Mouse (Mus musculus) limb, embryonic 12.5 days (tissue): ENCODE results near the gene Ccnb3. TPM values are rescaled to one million over a fixed set of nuclear protein-coding genes. Genes with fewer than 3 reads are reported as not detected.

Experiments used
- polyA plus RNA-seq: library from polyadenylated mRNA; unstranded; fragments of >200 nt; fragmentation: Nextera tagmentation; extraction: Ambion mirVana; gene quantifications from 2 replicates; pipeline ENCODE4 v1.2.1, GENCODE M21; 2016

Gene Ccnb3
- polyA plus RNA-seq, 1 experiment from 2014 or later, result 0.11 TPM

Other genes starting within 250 kb of the Ccnb3 start
- gene Akap4, start 25.9 kb upstream of the Ccnb3 start, polyA plus RNA-seq, result not detected in 2 replicates